Mouse (Mus musculus): ENCODE measurements around the gene Cdk14.
A peak's percentile ranks its signal among the peaks of the same experiment; 100 is the strongest.

Cdk14 gene

GRCm38 (mm10) chr5:4766719-4767118 is 653.4 kb downstream of the Cdk14 start:
- DNase-seq, result no peak

- no peak for DNase-seq
Observed at GRCm38 (mm10) chr5:4761891-4762290, 658.2 kb downstream of the Cdk14 start.

- no peak for DNase-seq
Observed at GRCm38 (mm10) chr5:4758331-4759080, 661.6 kb downstream of the Cdk14 start.

- DNase-seq, result peak; percentile 87
Observed at GRCm38 (mm10) chr5:4757902-4758301, 662.2 kb downstream of the Cdk14 start, which contains the start of gene Fzd1. Gene Fzd1, minus strand, starts transcription at chr5:4758035.

GRCm38 (mm10) chr5:4756871-4757711 is 663.0 kb downstream of the Cdk14 start:
- DNase-seq, result peak; percentile 56

GRCm38 (mm10) chr5:4756001-4756681 is 664.0 kb downstream of the Cdk14 start:
- peak; percentile 68 for DNase-seq

- no peak for DNase-seq
Observed at GRCm38 (mm10) chr5:4755326-4755725, 664.8 kb downstream of the Cdk14 start.

GRCm38 (mm10) chr5:4754701-4755281 is 665.3 kb downstream of the Cdk14 start:
- no peak for DNase-seq
